Mouse (Mus musculus): ENCODE results near the gene Efs.
"Not testable (repeated sequence)": the region's sequence is repeated elsewhere in the genome, so short reads cannot be mapped to it uniquely, and the experiment has no call there.

Efs gene

DNA sequence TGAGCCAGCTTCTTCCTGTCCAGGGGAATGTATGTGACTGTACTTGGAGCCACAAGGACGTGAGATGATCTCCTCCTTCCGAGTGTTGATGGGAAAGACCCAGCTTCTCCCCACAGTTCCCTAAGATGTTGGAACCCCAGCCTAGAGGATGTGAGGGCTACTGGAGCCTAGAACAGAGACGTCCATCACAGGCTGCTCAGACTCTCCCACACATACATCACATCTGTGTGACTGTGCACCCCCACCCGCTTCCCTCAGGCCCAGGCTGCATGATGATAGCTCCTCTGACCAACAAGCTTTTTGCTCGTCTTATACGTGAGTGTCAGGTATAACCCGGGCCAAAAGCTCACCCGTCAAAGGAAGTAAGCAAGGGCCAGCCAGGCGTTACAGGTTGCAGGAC, 22.9 kb upstream of the Efs start:
- in situ Hi-C loops (cut with MboI, MseI) = no loop called here

DNA sequence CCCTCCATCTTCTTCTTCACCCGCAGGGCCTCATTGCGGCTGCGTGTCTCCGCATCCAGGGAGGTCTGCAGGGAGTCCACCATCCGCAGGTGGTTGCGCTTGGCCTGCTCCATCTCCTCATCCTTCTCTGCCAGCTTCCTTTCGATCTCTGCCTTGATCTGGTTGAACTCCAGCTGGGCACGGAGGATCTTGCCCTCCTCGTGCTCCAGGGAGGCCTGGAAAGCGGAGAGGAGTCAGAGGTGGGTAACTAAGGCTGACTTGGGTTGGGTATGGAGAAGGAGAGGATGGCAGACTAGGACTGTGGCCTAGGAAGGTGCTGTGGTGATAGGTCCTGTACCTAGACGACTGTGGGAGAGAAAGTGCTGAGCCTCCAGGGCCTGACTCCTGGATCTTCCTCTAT, 21.1 kb upstream of the Efs start:
- in situ Hi-C loops (cut with MboI, MseI) = not testable (repeated sequence)

DNA sequence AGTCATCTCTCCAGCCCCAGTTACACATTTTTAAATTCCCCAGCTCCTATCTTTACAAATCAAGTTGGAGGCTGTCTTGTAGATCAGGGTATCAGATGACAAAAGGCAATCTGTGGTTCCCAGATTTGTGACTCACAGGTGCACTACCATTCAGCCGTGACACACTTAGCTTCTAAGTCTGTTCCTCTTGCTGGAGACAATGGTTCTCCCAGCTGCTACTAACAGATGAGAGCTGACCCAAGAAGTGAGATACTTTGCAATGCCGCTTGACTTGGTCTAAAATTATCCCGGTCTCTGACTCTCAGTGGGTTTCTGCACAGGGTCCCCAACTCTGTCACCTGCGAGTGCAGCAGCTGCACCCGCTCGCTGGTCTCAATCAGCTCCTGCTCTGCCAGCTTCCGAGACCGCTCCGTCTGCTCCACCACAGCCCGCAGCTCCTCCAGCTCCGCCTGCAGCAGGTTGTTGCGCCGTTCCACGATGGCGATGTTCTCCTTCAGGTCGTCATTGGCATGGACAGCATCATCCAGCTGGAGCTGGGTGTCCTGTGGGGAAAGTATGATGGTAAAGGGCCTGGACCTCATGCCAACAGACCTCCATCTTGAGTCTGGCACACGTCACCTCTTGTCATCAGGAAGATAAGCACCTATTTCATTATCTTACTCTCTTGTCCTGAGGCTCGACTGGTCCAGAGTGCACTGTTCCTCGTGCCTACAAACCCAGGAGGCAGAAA, 20.2 kb upstream of the Efs start:
- in situ Hi-C loops (cut with MboI, MseI) = no loop called here

GRCm38 (mm10) chr14:54944939-54945338, 19.0 kb upstream of the Efs start:
- in situ Hi-C loops (cut with MboI, MseI) = no loop called here

DNA sequence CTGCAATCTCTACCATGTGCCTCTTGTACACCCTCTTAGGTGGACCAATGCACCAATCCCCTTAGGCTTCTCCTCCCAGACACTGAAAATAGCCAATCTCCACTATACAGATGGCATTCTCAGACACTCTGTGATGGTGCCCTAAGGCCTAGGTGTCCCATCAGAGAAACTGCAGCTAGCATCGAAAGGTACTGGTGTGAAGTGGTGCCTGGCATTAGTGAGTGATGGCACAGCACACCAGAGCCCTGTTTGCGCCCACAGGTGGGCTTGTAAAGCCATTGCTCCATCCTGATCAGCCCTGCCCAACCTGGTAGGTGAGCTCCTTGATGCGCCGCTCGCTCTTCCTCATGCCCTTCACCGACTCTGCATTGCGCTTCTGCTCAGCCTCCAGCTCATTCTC, 18.0 kb upstream of the Efs start:
- in situ Hi-C loops (cut with MboI, MseI) = no loop called here

- in situ Hi-C loops (cut with MboI, MseI) = no loop called here
These were observed 16.6 kb upstream of the Efs start for GRCm38 (mm10) chr14:54942479-54942878.

DNA sequence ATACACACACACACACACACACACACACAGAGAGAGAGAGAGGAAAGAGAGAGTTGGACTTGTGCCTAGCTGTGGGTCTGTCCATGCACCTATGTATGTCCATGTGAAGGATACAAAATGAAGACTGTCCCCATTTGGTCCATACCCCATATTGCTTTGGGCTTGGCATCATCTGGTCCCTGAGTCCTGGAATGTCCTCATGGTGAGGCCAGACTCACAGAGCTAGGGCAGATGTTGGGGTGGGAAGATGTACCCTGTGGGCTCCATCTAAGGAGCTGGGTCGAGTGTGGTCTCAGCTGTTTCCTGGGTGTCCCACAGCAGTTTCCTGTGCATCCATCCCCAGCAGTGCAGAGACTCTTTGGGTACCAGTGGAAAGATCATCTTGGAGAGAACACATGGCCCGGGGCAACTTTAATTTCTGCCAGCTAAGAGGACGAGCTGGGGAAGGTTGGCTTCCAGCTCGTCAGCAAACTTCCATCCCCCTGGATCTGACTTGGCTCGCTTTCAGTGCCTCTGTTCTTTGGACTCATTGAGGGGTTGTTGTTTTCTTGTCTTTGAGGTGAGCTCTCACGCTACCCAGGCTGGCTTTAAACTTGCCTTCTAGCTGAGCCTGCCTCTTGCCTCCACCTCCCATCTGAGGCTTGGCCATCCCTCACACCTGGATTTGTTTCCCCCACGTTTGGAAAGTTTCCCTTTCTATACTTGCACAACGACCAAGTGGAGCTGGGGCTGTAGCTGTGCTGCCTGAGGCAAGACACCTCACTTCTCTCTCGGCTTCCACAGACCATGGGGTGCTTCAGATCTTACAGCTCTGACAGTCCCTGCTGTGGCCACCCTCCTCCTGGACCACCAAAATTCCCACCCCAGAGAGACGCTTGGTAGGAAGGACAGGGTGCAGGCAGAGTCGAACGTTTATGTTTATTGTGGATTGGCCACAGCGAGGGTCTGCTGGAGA, 15.4 kb upstream of the Efs start:
- in situ Hi-C loops (cut with MboI, MseI) = no loop called here

GRCm38 (mm10) chr14:54940176-54940530, 14.2 kb upstream of the Efs start:
- in situ Hi-C loops (cut with MboI, MseI) = no loop called here

- in situ Hi-C loops (cut with MboI, MseI) = loop anchor here in 1 of 2 experiments (5.0 kb wide), 1 partner anchor 97 kb away; no protein-coding TSS in a partner anchor
These were observed 13.7 kb upstream of the Efs start for GRCm38 (mm10) chr14:54939434-54940175.

DNA sequence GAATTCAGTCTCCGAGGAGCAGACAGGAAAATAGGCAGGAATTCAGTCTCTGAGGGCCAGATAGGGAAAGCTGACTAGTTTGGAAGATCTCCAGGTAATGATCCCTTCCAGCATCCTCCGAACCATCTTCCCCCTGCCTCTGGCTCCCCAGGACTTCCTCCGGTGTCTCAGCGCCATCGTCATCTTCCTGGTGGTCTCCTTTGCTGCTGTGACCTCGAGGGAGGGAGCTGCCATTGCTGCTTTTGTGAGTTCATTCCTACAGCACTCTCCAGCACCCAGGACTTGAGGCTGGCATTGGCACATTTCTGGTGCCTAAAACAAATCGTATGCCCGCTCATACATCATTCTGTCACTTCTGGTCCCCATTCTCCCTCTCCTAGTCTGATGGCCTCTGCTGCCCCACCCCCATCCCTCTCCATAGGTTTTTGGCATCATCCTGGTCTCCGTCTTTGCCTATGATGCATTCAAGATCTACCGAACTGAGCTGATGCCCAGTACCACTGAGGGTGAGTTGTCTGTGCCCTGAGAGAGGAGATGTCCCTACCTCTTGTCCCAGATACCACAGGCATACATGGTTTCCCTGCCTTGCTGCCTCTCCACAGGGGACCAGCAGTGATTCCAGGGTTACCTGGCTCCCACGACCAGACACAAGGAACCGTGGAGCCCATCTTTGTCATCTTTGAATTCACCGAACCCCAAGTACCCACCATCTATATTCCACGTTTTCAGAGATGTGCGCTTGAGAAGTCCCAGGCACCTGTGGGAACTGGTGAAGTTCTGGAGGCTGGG, 12.7 kb upstream of the Efs start:
- in situ Hi-C loops (cut with MboI, MseI) = loop anchor here in 1 of 2 experiments (5.0 kb wide), 1 partner anchor 96 kb away; no protein-coding TSS in a partner anchor

- in situ Hi-C loops (cut with MboI, MseI) = loop anchor here in 1 of 2 experiments (5.0 kb wide), 1 partner anchor 95 kb away; no protein-coding TSS in a partner anchor
These were observed 11.6 kb upstream of the Efs start for GRCm38 (mm10) chr14:54937361-54938182.

- in situ Hi-C loops (cut with MboI, MseI) = loop anchor here in 1 of 2 experiments (5.0 kb wide), 1 partner anchor 94 kb away; no protein-coding TSS in a partner anchor
These were observed 10.9 kb upstream of the Efs start for GRCm38 (mm10) chr14:54936831-54937160.

GRCm38 (mm10) chr14:54935904-54936830, 10.2 kb upstream of the Efs start, which contains the start of gene Cmtm5:
TSS of gene Cmtm5 (plus strand) at chr14:54936261.
- in situ Hi-C loops (cut with MboI, MseI) = loop anchor here in 1 of 2 experiments (5.0 kb wide), 1 partner anchor 94 kb away; no protein-coding TSS in a partner anchor

GRCm38 (mm10) chr14:54932645-54933150, 6.8 kb upstream of the Efs start, which contains the start of gene Il25:
TSS of gene Il25 (plus strand) at chr14:54932695.
- in situ Hi-C loops (cut with MboI, MseI) = no loop called here

DNA sequence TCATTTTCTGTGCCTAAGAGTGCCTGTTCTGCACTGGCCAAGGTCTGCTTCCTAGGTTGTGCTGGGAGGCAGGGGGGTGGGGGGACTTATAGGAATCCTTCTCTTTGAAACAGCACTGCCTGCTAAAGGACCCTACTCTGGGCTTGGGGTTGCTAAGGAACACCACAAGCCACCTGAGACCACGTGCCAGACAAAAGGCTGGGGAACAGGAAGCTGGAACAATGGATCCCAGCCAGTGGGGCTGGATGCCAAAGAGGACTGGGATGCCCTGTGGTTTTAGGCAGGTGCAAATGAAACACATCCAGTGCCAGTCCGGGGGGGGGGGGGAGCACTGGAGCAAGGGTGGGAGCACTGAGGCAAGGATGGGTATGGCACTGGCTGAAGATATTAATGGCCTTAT, 4.5 kb upstream of the Efs start:
- in situ Hi-C loops (cut with MboI, MseI) = no loop called here

DNA sequence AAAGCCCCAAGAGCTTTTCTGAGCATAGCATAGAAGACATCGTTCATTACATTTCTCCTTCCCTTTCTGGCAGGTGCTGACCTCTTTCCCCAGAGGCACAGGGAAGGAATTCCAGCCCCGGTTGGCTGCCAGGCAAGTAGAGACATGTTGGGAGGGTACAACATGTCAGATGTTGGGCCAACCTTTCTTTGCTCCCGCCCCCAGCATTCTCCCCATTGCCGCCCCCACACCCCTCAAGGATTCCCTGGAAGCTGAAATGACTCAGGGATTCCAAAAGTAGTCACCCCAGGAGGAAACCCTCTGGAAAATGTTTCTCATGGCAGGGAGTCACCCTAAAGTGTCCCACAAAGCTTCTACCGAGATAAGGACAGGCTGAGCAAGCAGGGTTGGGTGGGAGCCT, 3.9 kb upstream of the Efs start:
- in situ Hi-C loops (cut with MboI, MseI) = no loop called here

- in situ Hi-C loops (cut with MboI, MseI) = no loop called here
These were observed 1.4 kb upstream of the Efs start for GRCm38 (mm10) chr14:54927296-54927695.

- in situ Hi-C loops (cut with MboI, MseI) = no loop called here
These were observed 654 bp upstream of the Efs start for GRCm38 (mm10) chr14:54926401-54927158.
